Mouse (Mus musculus): ENCODE measurements around the gene Gdpd3. TPM values are rescaled to one million over a fixed set of nuclear protein-coding genes. Genes with fewer than 3 reads are reported as not detected.

The Gdpd3 gene
- polyA plus RNA-seq, 1 experiment = 2.5 TPM

- peak within 1 kb of the TSS; percentile 6; the same call in 1 of the 2 replicates for H3K4me3 ChIP-seq (ENCODE audit: insufficient read depth, low read length)
- TF ChIP-seq POLR2A (IDR thresholded peaks at IDR 0.05; ENCODE audit: extremely low read depth, insufficient read depth, low read length) = no peak
- no peak for TF ChIP-seq CTCF (IDR thresholded peaks at IDR 0.05; ENCODE audit: extremely low read depth, insufficient read depth, low read length)
- H3K4me1 ChIP-seq (ENCODE audit: control insufficient read depth, insufficient read depth, low read length) = peaks cover 2% of the 10 kb centered on the region; the same call in 1 of the 2 replicates
These were observed 15.0 kb downstream of the Gdpd3 start, which contains the start of gene Tbx6 for GRCm38 (mm10) chr7:126780971-126781635. TSS of gene Tbx6 (plus strand) at chr7:126781483.

GRCm38 (mm10) chr7:126781661-126782370, 15.7 kb downstream of the Gdpd3 start:
- H3K27ac ChIP-seq (ENCODE audit: insufficient read depth, low read length) = no peak overlapping the region
- TF ChIP-seq CTCF (IDR thresholded peaks at IDR 0.05; ENCODE audit: extremely low read depth, insufficient read depth, low read length) = no peak
- TF ChIP-seq POLR2A (IDR thresholded peaks at IDR 0.05; ENCODE audit: extremely low read depth, insufficient read depth, low read length) = no peak

More at GRCm38 (mm10) chr7:126780971-126781635, 15.0 kb downstream of the Gdpd3 start, which contains the start of gene Tbx6:
- no peak within 1 kb of the TSS for H3K27ac ChIP-seq (ENCODE audit: insufficient read depth, low read length)

GRCm38 (mm10) chr7:126782693-126783092, 16.6 kb downstream of the Gdpd3 start:
- Histone ChIP-seq H3K27ac (ENCODE audit: insufficient read depth, low read length) (no peak overlapping the region), H3K4me1 (ENCODE audit: control insufficient read depth, insufficient read depth, low read length) (peaks cover 2% of the 10 kb centered on the region; the same call in 1 of the 2 replicates), H3K4me3 (ENCODE audit: insufficient read depth, low read length) (no peak overlapping the region)
- TF ChIP-seq POLR2A (IDR thresholded peaks at IDR 0.05; ENCODE audit: extremely low read depth, insufficient read depth, low read length) = no peak

More at GRCm38 (mm10) chr7:126781661-126782370, 15.7 kb downstream of the Gdpd3 start:
- Histone ChIP-seq H3K4me1 (ENCODE audit: control insufficient read depth, insufficient read depth, low read length) (peaks cover 2% of the 10 kb centered on the region; the same call in 1 of the 2 replicates), H3K4me3 (ENCODE audit: insufficient read depth, low read length) (no peak overlapping the region)

- Histone ChIP-seq H3K27ac (ENCODE audit: insufficient read depth, low read length) (no peak overlapping the region), H3K4me3 (ENCODE audit: insufficient read depth, low read length) (no peak overlapping the region), H3K4me1 (ENCODE audit: control insufficient read depth, insufficient read depth, low read length) (no peaks in the 10 kb centered on the region)
- TF ChIP-seq CTCF (IDR thresholded peaks at IDR 0.05; ENCODE audit: extremely low read depth, insufficient read depth, low read length) (no peak), POLR2A (IDR thresholded peaks at IDR 0.05; ENCODE audit: extremely low read depth, insufficient read depth, low read length) (no peak)
These were observed 18.3 kb downstream of the Gdpd3 start for GRCm38 (mm10) chr7:126784469-126784868.

GRCm38 (mm10) chr7:126785056-126785455, 18.9 kb downstream of the Gdpd3 start:
- no peak for TF ChIP-seq POLR2A (IDR thresholded peaks at IDR 0.05; ENCODE audit: extremely low read depth, insufficient read depth, low read length)
- H3K4me3 ChIP-seq (ENCODE audit: insufficient read depth, low read length) = no peak overlapping the region
- H3K4me1 ChIP-seq (ENCODE audit: control insufficient read depth, insufficient read depth, low read length) = no peaks in the 10 kb centered on the region
- no peak overlapping the region for H3K27ac ChIP-seq (ENCODE audit: insufficient read depth, low read length)

- TF ChIP-seq CTCF (IDR thresholded peaks at IDR 0.05; ENCODE audit: extremely low read depth, insufficient read depth, low read length) = no peak
- TF ChIP-seq POLR2A (IDR thresholded peaks at IDR 0.05; ENCODE audit: extremely low read depth, insufficient read depth, low read length) = no peak
- H3K4me3 ChIP-seq (ENCODE audit: insufficient read depth, low read length) = no peak overlapping the region
- peaks cover 2% of the 10 kb centered on the region; the same call in 1 of the 2 replicates for H3K4me1 ChIP-seq (ENCODE audit: control insufficient read depth, insufficient read depth, low read length)
- H3K27ac ChIP-seq (ENCODE audit: insufficient read depth, low read length) = no peak overlapping the region
These were observed 20.0 kb downstream of the Gdpd3 start for GRCm38 (mm10) chr7:126786142-126786541.

GRCm38 (mm10) chr7:126789141-126789540, 23.0 kb downstream of the Gdpd3 start:
- Histone ChIP-seq H3K27ac (ENCODE audit: insufficient read depth, low read length) (no peak overlapping the region), H3K4me3 (ENCODE audit: insufficient read depth, low read length) (no peak overlapping the region), H3K4me1 (ENCODE audit: control insufficient read depth, insufficient read depth, low read length) (peaks cover 2% of the 10 kb centered on the region; the same call in 1 of the 2 replicates)
- no peak for TF ChIP-seq POLR2A (IDR thresholded peaks at IDR 0.05; ENCODE audit: extremely low read depth, insufficient read depth, low read length)
- no peak for TF ChIP-seq CTCF (IDR thresholded peaks at IDR 0.05; ENCODE audit: extremely low read depth, insufficient read depth, low read length)

- Histone ChIP-seq H3K27ac (ENCODE audit: insufficient read depth, low read length) (peak within 1 kb of the TSS; percentile 19; the same call in 1 of the 2 replicates), H3K4me1 (ENCODE audit: control insufficient read depth, insufficient read depth, low read length) (peaks cover 2% of the 10 kb centered on the region; the same call in 1 of the 2 replicates), H3K4me3 (ENCODE audit: insufficient read depth, low read length) (peak within 1 kb of the TSS; percentile 75)
- TF ChIP-seq POLR2A (IDR thresholded peaks at IDR 0.05; ENCODE audit: extremely low read depth, insufficient read depth, low read length) (peak; percentile 84), CTCF (IDR thresholded peaks at IDR 0.05; ENCODE audit: extremely low read depth, insufficient read depth, low read length) (no peak)
These were observed 26.0 kb downstream of the Gdpd3 start, which contains the start of gene Ppp4c for GRCm38 (mm10) chr7:126791851-126792720. TSS of gene Ppp4c (minus strand) at chr7:126792496.
